Mouse (Mus musculus) bone marrow macrophage, adult 2 months (primary cell): ENCODE measurements around the gene Mrpl32. TPM values are rescaled to one million over a fixed set of nuclear protein-coding genes. Genes with fewer than 3 reads are reported as not detected.

Experiments
- H3K27ac ChIP-seq: 2 replicates; pipeline ENCODE4 v1.5.1; 2012; ENCODE audit warnings: low read depth, low read length; ENCODE audit not compliant: insufficient read depth
- H3K4me1 ChIP-seq: 2 replicates; pipeline ENCODE4 v1.6.1; 2012; ENCODE audit warnings: low read length; ENCODE audit not compliant: control insufficient read depth, insufficient read depth
- H3K4me3 ChIP-seq: 2 replicates; pipeline ENCODE4 v1.5.1; 2012; ENCODE audit warnings: mild to moderate bottlenecking, low read length, moderate library complexity; ENCODE audit not compliant: insufficient read depth
- CTCF ChIP-seq: IDR thresholded peaks from 2 replicates; pipeline ENCODE4 v1.5.1; 2012; ENCODE audit warnings: low read depth, mild to moderate bottlenecking, low read length, moderate library complexity
- POLR2A ChIP-seq: IDR thresholded peaks from 2 replicates; pipeline ENCODE4 v1.6.1; 2012; ENCODE audit warnings: mild to moderate bottlenecking, low read depth, low read length, borderline replicate concordance
- polyA plus RNA-seq: library from polyadenylated mRNA; stranded (reverse); fragments of >200 nt; gene quantifications from 2 replicates; pipeline ENCODE4 v1.2.4, GENCODE M21; 2012; ENCODE audit not compliant: missing spikeins, insufficient read depth, insufficient read length

Mrpl32 gene
- polyA plus RNA-seq, 1 experiment = 55.6 TPM

- Histone ChIP-seq H3K4me3 (no peak overlapping the region), H3K27ac (no peak overlapping the region), H3K4me1 (no peaks in the 10 kb centered on the region)
- no peak for TF ChIP-seq CTCF
- no peak for TF ChIP-seq POLR2A
Measured at GRCm38 (mm10) chr13:14580392-14580791, 32.6 kb downstream of the Mrpl32 start.

- Histone ChIP-seq H3K4me3 (no peak overlapping the region), H3K4me1 (no peaks in the 10 kb centered on the region), H3K27ac (no peak overlapping the region)
- TF ChIP-seq POLR2A (no peak), CTCF (no peak)
Measured at GRCm38 (mm10) chr13:14574128-14574527, 38.8 kb downstream of the Mrpl32 start.

- Histone ChIP-seq H3K4me1 (no peaks in the 10 kb centered on the region), H3K27ac (no peak overlapping the region), H3K4me3 (no peak overlapping the region)
- TF ChIP-seq CTCF = no peak
- no peak for TF ChIP-seq POLR2A
Measured at GRCm38 (mm10) chr13:14561336-14561735, 51.6 kb downstream of the Mrpl32 start.

Other genes with a start within 250 kb of the Mrpl32 start
- not detected in 2 replicates for gene Hecw1, start 89.9 kb downstream of the Mrpl32 start, polyA plus RNA-seq
- 71.3 and 77.2 TPM in 2 replicates for gene Psma2, start 75 bp upstream of the Mrpl32 start, polyA plus RNA-seq
- gene AW209491, start 17.0 kb upstream of the Mrpl32 start, polyA plus RNA-seq = 6.6 and 9.4 TPM in 2 replicates